Mouse (Mus musculus) erythroblast, embryonic 14.5 days (primary cell): Measurements from ENCODE around the gene Cyp39a1.

ENCODE experiments used
- GATA1 ChIP-seq: IDR thresholded peaks from 2 replicates; pipeline ENCODE4 v1.6.1; 2012; ENCODE audit warnings: low read length, inconsistent platforms, mixed read lengths
- TAL1 ChIP-seq: IDR thresholded peaks from 3 replicates; pipeline ENCODE4 v1.6.1; 2012; ENCODE audit warnings: low read length, inconsistent platforms, mixed read lengths

DNA sequence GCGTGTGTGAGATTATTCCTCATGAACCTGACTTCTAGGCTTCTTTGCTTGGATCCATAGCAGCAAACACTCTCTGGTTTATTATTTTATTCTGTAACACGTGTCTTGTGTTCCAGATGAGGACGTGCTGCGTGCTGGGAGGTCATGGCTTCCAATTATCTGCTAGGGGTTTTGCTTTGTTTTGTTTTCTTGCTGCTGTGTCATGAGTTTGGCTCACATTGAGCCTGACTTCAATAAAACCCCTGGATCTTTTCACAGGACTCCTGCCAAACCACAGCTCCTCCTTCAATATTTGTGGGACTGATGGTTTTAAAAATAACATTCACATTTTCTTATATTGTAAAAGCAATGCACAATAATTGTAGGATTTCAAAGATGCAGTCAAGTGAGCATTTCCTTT, 117.3 kb downstream of the Cyp39a1 start:
- TF ChIP-seq GATA1, result no peak
- no peak for TF ChIP-seq TAL1
